Mouse (Mus musculus): Measurements from ENCODE around the gene Atg4d.
"Not testable (repeated sequence)": the region's sequence is repeated elsewhere in the genome, so short reads cannot be mapped to it uniquely, and the experiment has no call there.

Atg4d gene

GRCm38 (mm10) chr9:21314367-21315140 is 49.5 kb downstream of the Atg4d start:
- peak; percentile 56 for DNase-seq (ENCODE audit: low spot score)

GRCm38 (mm10) chr9:21315421-21315820 is 50.3 kb downstream of the Atg4d start:
- DNase-seq (ENCODE audit: low spot score): no peak

GRCm38 (mm10) chr9:21316696-21317095 is 51.6 kb downstream of the Atg4d start:
- DNase-seq (ENCODE audit: low spot score): no peak

- DNase-seq (ENCODE audit: low spot score): no peak
These were observed 53.7 kb downstream of the Atg4d start for GRCm38 (mm10) chr9:21318792-21319191.

- no peak for DNase-seq (ENCODE audit: low spot score)
These were observed 54.4 kb downstream of the Atg4d start for GRCm38 (mm10) chr9:21319503-21319902.

- DNase-seq (ENCODE audit: low spot score): no peak
These were observed 55.2 kb downstream of the Atg4d start for GRCm38 (mm10) chr9:21320280-21320618.

GRCm38 (mm10) chr9:21320619-21321512 is 55.8 kb downstream of the Atg4d start, which contains the start of gene Slc44a2:
Gene Slc44a2, plus strand, starts transcription at chr9:21320698.
- peak; percentile 77 for DNase-seq (ENCODE audit: low spot score)

- DNase-seq (ENCODE audit: low spot score): peak; percentile 54
These were observed 56.4 kb downstream of the Atg4d start for GRCm38 (mm10) chr9:21321513-21321835.

GRCm38 (mm10) chr9:21322211-21322916 is 57.3 kb downstream of the Atg4d start:
- no peak for DNase-seq (ENCODE audit: low spot score)

- not testable (repeated sequence) for DNase-seq (ENCODE audit: low spot score)
These were observed 57.8 kb downstream of the Atg4d start for GRCm38 (mm10) chr9:21322917-21323297.

GRCm38 (mm10) chr9:21324269-21324668 is 59.2 kb downstream of the Atg4d start:
- DNase-seq (ENCODE audit: low spot score): no peak

All from c-Kit-positive CD71-positive TER-119-positive erythroid progenitor cells, embryonic 14.5 days (primary cell).